Mouse (Mus musculus): Measurements from ENCODE around the gene Psrc1. TPM values are rescaled to one million over a fixed set of nuclear protein-coding genes. Genes with fewer than 3 reads are reported as not detected.

Psrc1 gene
- total RNA-seq, 4 experiments from 2014 or later = not detected

- DNase-seq (ENCODE audit: low spot score in 2 of 2) = no peak
Measured at GRCm38 (mm10) chr3:108423006-108423405, 39.4 kb downstream of the Psrc1 start.

GRCm38 (mm10) chr3:108423844-108424801 lies 40.5 kb downstream of the Psrc1 start:
- DNase-seq (ENCODE audit: low spot score in 2 of 2) = no peak

- DNase-seq (ENCODE audit: low spot score in 2 of 2) = no peak
Measured at GRCm38 (mm10) chr3:108424944-108425623, 41.4 kb downstream of the Psrc1 start.

GRCm38 (mm10) chr3:108425624-108426018 lies 42.0 kb downstream of the Psrc1 start:
- no peak for DNase-seq (ENCODE audit: low spot score in 2 of 2)

GRCm38 (mm10) chr3:108432542-108433187 lies 49.0 kb downstream of the Psrc1 start:
- DNase-seq (ENCODE audit: low spot score in 2 of 2) = no peak

- no peak for DNase-seq (ENCODE audit: low spot score in 2 of 2)
Measured at GRCm38 (mm10) chr3:108433188-108433880, 49.7 kb downstream of the Psrc1 start.

- DNase-seq (ENCODE audit: low spot score in 2 of 2) = no peak
Measured at GRCm38 (mm10) chr3:108433881-108434495, 50.3 kb downstream of the Psrc1 start.

GRCm38 (mm10) chr3:108435701-108436379 lies 52.2 kb downstream of the Psrc1 start:
- DNase-seq (ENCODE audit: low spot score in 2 of 2) = no peak

GRCm38 (mm10) chr3:108436380-108436714 lies 52.7 kb downstream of the Psrc1 start:
- no peak for DNase-seq (ENCODE audit: low spot score in 2 of 2)

Other genes starting within 250 kb of the Psrc1 start
- 10 to 100 TPM in 3 of 4 experiments, 1 to 10 TPM in 1; 7.7 to 11.5 (median 10.5) TPM for gene Gnai3, start 237.7 kb upstream of the Psrc1 start, total RNA-seq (2022)
- not detected for gene Gpr61, start 229.0 kb upstream of the Psrc1 start, total RNA-seq (2022)
- gene Amigo1, start 197.5 kb upstream of the Psrc1 start, total RNA-seq (2022) = 10 to 100 TPM; 30.3 to 36.5 (median 32.6) TPM
- gene Cyb561d1, start 182.6 kb upstream of the Psrc1 start, total RNA-seq (2022) = 1 to 10 TPM; 3.0 to 3.8 (median 3.4) TPM
- 1 to 10 TPM; 5.9 to 7.4 (median 6.6) TPM for gene Atxn7l2, start 172.9 kb upstream of the Psrc1 start, total RNA-seq (2022)
- gene Sypl2, start 157.2 kb upstream of the Psrc1 start, total RNA-seq (2022) = 100 to 1,000 TPM; 240 to 296 (median 244) TPM
- gene Psma5, start 126.9 kb upstream of the Psrc1 start, total RNA-seq (2022) = 10 to 100 TPM; 57.8 to 63.3 (median 60.8) TPM
- gene Sort1, start 99.8 kb upstream of the Psrc1 start, total RNA-seq (2022) = 10 to 100 TPM; 50.2 to 56.6 (median 53.5) TPM
- not detected for gene Mybphl, start 18.9 kb upstream of the Psrc1 start, total RNA-seq (2022)
- 10 to 100 TPM in 2 of 4 experiments, 1 to 10 TPM in 2; 8.9 to 12.5 (median 9.6) TPM for gene Celsr2, start 31.7 kb downstream of the Psrc1 start, total RNA-seq (2022)
- 100 to 1,000 TPM; 106 to 124 (median 111) TPM for gene Sars, start 61.4 kb downstream of the Psrc1 start, total RNA-seq (2022)
- not detected for gene 1700013F07Rik, start 150.3 kb downstream of the Psrc1 start, total RNA-seq (2022)
- under 1 TPM in 2 of 4 experiments, not detected in 2; 0.19 to 0.31 TPM for gene 5330417C22Rik, start 152.7 kb downstream of the Psrc1 start, total RNA-seq (2022)
- gene Tmem167b, start 178.6 kb downstream of the Psrc1 start, total RNA-seq (2022) = 10 to 100 TPM; 14.8 to 16.5 (median 16.1) TPM
- gene Taf13, start 187.9 kb downstream of the Psrc1 start, total RNA-seq (2022) = 10 to 100 TPM; 18.6 to 30.2 (median 25.3) TPM
- gene Wdr47, start 207.4 kb downstream of the Psrc1 start, total RNA-seq (2022) = 1 to 10 TPM; 3.5 to 7.7 (median 5.0) TPM